8 mouse cellular contexts compared by ENCODE assay signal in the genomic region with DNA sequence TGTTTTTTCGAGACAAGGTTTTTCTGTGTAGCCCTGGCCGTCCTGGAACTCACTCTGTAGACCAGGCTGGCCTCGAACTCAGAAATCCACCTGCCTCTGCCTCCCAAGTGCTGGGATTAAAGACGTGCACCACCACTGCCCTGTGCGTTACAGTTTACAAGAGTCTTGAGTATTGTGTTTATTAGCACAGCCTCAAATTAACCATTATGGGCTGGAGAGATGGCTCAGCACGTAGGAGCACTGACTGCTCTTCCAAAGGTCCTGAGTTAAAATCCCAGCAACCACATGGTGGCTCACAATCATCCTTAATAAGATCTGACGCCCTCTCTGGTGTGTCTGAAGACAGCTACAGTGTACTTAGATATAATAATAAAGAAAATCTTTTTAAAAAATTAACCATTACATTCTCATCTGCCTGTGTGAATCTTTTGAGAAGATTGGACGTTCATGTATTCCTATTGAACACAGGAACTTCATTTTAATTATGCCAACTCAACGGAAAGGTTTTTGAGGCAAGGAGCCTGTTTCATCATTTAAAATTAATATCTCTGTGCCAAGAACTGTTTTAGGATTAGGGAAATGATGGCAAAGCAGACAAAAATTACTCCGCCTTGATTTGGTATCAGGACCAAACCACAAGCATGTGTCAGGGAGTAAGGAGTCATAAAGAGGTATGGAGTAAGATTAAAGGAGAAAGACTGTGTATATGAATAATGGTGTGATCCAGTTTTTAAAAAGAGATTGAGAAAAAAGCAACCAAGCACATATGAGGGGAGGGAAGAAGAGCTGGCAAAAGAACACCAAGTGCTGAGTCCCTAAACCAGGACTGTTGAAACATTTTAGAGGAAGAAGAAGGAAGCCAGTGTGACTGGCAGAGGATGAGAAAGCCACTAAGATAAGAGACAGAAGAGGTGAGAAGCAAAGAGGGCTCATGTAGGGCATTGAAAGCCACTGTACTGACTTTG. TPM values are rescaled to one million over a fixed set of nuclear protein-coding genes. Genes with fewer than 3 reads are reported as not detected.
DNase-seq lines count a peak whose midpoint lies in the region; ATAC-seq and TF ChIP-seq lines count a peak whose summit lies in the region.

No protein-coding gene starts in this region.

- H3K9ac ChIP-seq in kidney, postnatal 0 days (ENCODE audit: low read depth, low read length), result peak overlapping the region; percentile 68
- H3K9ac ChIP-seq in ES-E14 (ENCODE audit: insufficient read depth, low read depth, low read length, poor library complexity, severe bottlenecking), result peak overlapping the region; percentile 96; the same call in 1 of the 2 replicates
- H3K9ac ChIP-seq in forebrain, embryonic 12.5 days, result peak overlapping the region; percentile 69
- H3K9ac ChIP-seq in liver, embryonic 11.5 days (ENCODE audit: low read depth, low read length), result peak overlapping the region; percentile 87

- no peaks in the 10 kb centered on the region for H3K27me3 ChIP-seq in kidney, postnatal 0 days (ENCODE audit: insufficient read depth, low read length)
- no peaks in the 10 kb centered on the region for H3K27me3 ChIP-seq in forebrain, embryonic 12.5 days
- no peaks in the 10 kb centered on the region for H3K27me3 ChIP-seq in liver, embryonic 11.5 days (replicated peaks; ENCODE audit: control insufficient read depth, insufficient read depth, low read length)

- no peak for DNase-seq in kidney, postnatal 0 days (ENCODE audit: low spot score)
- DNase-seq in kidney, postnatal 14 days, result no peak
- no peak for DNase-seq in ES-E14 (ENCODE audit: low read depth, low spot score)
- DNase-seq in liver, embryonic 11.5 days (ENCODE audit: low spot score), result no peak
- DNase-seq in right cerebral cortex, postnatal 14 days, result no peak
- no peak for DNase-seq in right cerebral cortex, postnatal 10 days (ENCODE audit: low spot score in 2 of 2)
- DNase-seq in adrenal gland, adult 18-20 months (ENCODE audit: low spot score in 2 of 2), result no peak

- in situ Hi-C loops in ES-E14 (cut with MboI; ENCODE audit: low sequenced_read_pairs in 2 of 2, unreplicated experiment in 2 of 2), result no loop called here

- H3K4me2 ChIP-seq in kidney, postnatal 0 days (ENCODE audit: low read length), result peak overlapping the region; percentile 57
- peak overlapping the region; percentile 51 for H3K4me2 ChIP-seq in forebrain, embryonic 12.5 days
- H3K4me2 ChIP-seq in liver, embryonic 11.5 days, result peak overlapping the region; percentile 72

- 0 out of 2 replicates have a peak, but pooled peaks cover 5% of the 10 kb centered on the region for H3K4me1 ChIP-seq in kidney, postnatal 0 days (replicated peaks; ENCODE audit: insufficient read depth, low read length)
- H3K4me1 ChIP-seq in ES-E14 (ENCODE audit: control insufficient read depth in 2 of 2, insufficient read depth in 2 of 2, low read length in 2 of 2, poor library complexity in 1 of 2), result 0 out of 4 replicates have a peak, but pooled peaks cover 0 to 3% of the 10 kb centered on the region in 2 experiments
- peaks cover 18% of the 10 kb centered on the region for H3K4me1 ChIP-seq in forebrain, embryonic 12.5 days
- peaks cover 14% of the 10 kb centered on the region for H3K4me1 ChIP-seq in liver, embryonic 11.5 days (replicated peaks; ENCODE audit: control insufficient read depth, insufficient read depth, low read length)

- ATAC-seq in kidney, postnatal 0 days (replicated peaks; ENCODE audit: low FRiP score, low read depth), result no peak
- 0 out of 2 replicates have a peak, but pooled peaks have one; percentile 0 for ATAC-seq in forebrain, embryonic 12.5 days (ENCODE audit: low FRiP score)
- peak; percentile 5; the same call in 1 of the 2 replicates for ATAC-seq in liver, embryonic 11.5 days (replicated peaks; ENCODE audit: low FRiP score)

- WGBS in kidney, postnatal 0 days, result 34% methylated on average over 10 of the region's 10 CpGs
- WGBS in forebrain, embryonic 12.5 days, result 45% methylated on average over 10 of the region's 10 CpGs
- WGBS in liver, embryonic 11.5 days, result 31% methylated on average over 10 of the region's 10 CpGs

- H3K36me3 ChIP-seq in kidney, postnatal 0 days (ENCODE audit: insufficient read depth, low read length), result no peaks in the 10 kb centered on the region
- H3K36me3 ChIP-seq in ES-E14 (ENCODE audit: control insufficient read depth, insufficient read depth, low read length, poor library complexity, severe bottlenecking), result no peaks in the 10 kb centered on the region
- H3K36me3 ChIP-seq in forebrain, embryonic 12.5 days (replicated peaks), result no peaks in the 10 kb centered on the region; the same call in 1 of the 2 replicates
- no peaks in the 10 kb centered on the region; the same call in 1 of the 2 replicates for H3K36me3 ChIP-seq in liver, embryonic 11.5 days (ENCODE audit: control insufficient read depth, insufficient read depth, low read length)

- H3K9me3 ChIP-seq in kidney, postnatal 0 days (replicated peaks; ENCODE audit: low read length), result no peaks in the 10 kb centered on the region
- no peaks in the 10 kb centered on the region for H3K9me3 ChIP-seq in ES-E14 (ENCODE audit: control insufficient read depth, insufficient read depth, low read depth, low read length)
- no peaks in the 10 kb centered on the region for H3K9me3 ChIP-seq in forebrain, embryonic 12.5 days
- no peaks in the 10 kb centered on the region for H3K9me3 ChIP-seq in liver, embryonic 11.5 days (ENCODE audit: control insufficient read depth, low read length)

- peak overlapping the region; percentile 100 for H3K27ac ChIP-seq in kidney, postnatal 0 days
- H3K27ac ChIP-seq in ES-E14 (ENCODE audit: insufficient read depth, low read depth, low read length, poor library complexity, severe bottlenecking), result peak overlapping the region; percentile 92; the same call in 1 of the 2 replicates
- H3K27ac ChIP-seq in forebrain, embryonic 12.5 days, result peak overlapping the region; percentile 98
- peak overlapping the region; percentile 100 for H3K27ac ChIP-seq in liver, embryonic 11.5 days (ENCODE audit: low read depth, low read length)

- H3K4me3 ChIP-seq in kidney, postnatal 0 days (replicated peaks; ENCODE audit: low read depth, low read length), result peak overlapping the region; percentile 43
- H3K4me3 ChIP-seq in ES-E14 (ENCODE audit: insufficient read depth in 1 of 2, low read depth in 1 of 2, low read length in 2 of 2, poor library complexity in 1 of 2, severe bottlenecking in 1 of 2), result peak overlapping the region; percentile 60 to 78
- peak overlapping the region; percentile 82 for H3K4me3 ChIP-seq in forebrain, embryonic 12.5 days (replicated peaks)
- H3K4me3 ChIP-seq in liver, embryonic 11.5 days (ENCODE audit: low read depth, low read length), result peak overlapping the region; percentile 89

- 0 out of 2 replicates have a peak, but pooled peaks have one; percentile 31 for TF ChIP-seq CTCF in kidney, postnatal 0 days (IDR thresholded peaks at IDR 0.05; ENCODE audit: low read depth)

TF ChIP-seq in ES-E14, 5 proteins besides CTCF, POLR2A, EP300 and RAD21:
- TF ChIP-seq ZC3H11A (IDR thresholded peaks at IDR 0.05; ENCODE audit: borderline replicate concordance, low read depth, low read length) (no peak), CHD2 (IDR thresholded peaks at IDR 0.05; ENCODE audit: low read depth, low read length) (no peak), HCFC1 (IDR thresholded peaks at IDR 0.05; ENCODE audit: borderline replicate concordance, insufficient read depth, low read length) (no peak), ZNF384 (IDR thresholded peaks at IDR 0.05; ENCODE audit: low read depth, low read length) (no peak), MAFK (IDR thresholded peaks at IDR 0.05; ENCODE audit: insufficient read depth, low read depth, low read length) (no peak)

RNA-seq across cellular contexts. Expression of a gene that starts 1.7 kb away (rescaled TPM):
- polyA plus RNA-seq in kidney, postnatal 0 days (2015; fragmentation: Nextera tagmentation; extraction: Ambion mirVana), result 15.1 and 17.3 TPM in 2 replicates
- 14.9 and 16.2 TPM in 2 replicates for total RNA-seq in ES-E14 (2012; rRNA removed)
- polyA plus RNA-seq in forebrain, embryonic 12.5 days (2016; fragmentation: Nextera tagmentation; extraction: Ambion mirVana), result 29.1 and 31.0 TPM in 2 replicates
- polyA plus RNA-seq in liver, embryonic 11.5 days (2014; fragmentation: Nextera tagmentation; extraction: Ambion mirVana), result 18.8 and 18.9 TPM in 2 replicates
- 10 to 100 TPM; 43.0 to 46.8 TPM for total RNA-seq in adrenal gland, adult 18-20 months (2021)

RNA-seq across cellular contexts. Expression of a gene that starts 35.4 kb away (rescaled TPM):
- 30.1 and 31.2 TPM in 2 replicates for polyA plus RNA-seq in kidney, postnatal 0 days (2015; fragmentation: Nextera tagmentation; extraction: Ambion mirVana)
- 48.6 and 50.5 TPM in 2 replicates for total RNA-seq in ES-E14 (2012; rRNA removed)
- 59.1 and 69.5 TPM in 2 replicates for polyA plus RNA-seq in forebrain, embryonic 12.5 days (2016; fragmentation: Nextera tagmentation; extraction: Ambion mirVana)
- polyA plus RNA-seq in liver, embryonic 11.5 days (2014; fragmentation: Nextera tagmentation; extraction: Ambion mirVana), result 68.0 and 68.4 TPM in 2 replicates
- 10 to 100 TPM; 26.7 to 32.8 TPM for total RNA-seq in adrenal gland, adult 18-20 months (2021)

RNA-seq across cellular contexts. Expression of a gene that starts 51.0 kb away (rescaled TPM):
- 461 and 494 TPM in 2 replicates for polyA plus RNA-seq in kidney, postnatal 0 days (2015; fragmentation: Nextera tagmentation; extraction: Ambion mirVana)
- total RNA-seq in ES-E14 (2012; rRNA removed), result 198 and 224 TPM in 2 replicates
- polyA plus RNA-seq in forebrain, embryonic 12.5 days (2016; fragmentation: Nextera tagmentation; extraction: Ambion mirVana), result 328 and 348 TPM in 2 replicates
- 311 and 340 TPM in 2 replicates for polyA plus RNA-seq in liver, embryonic 11.5 days (2014; fragmentation: Nextera tagmentation; extraction: Ambion mirVana)
- total RNA-seq in adrenal gland, adult 18-20 months (2021), result 100 to 1,000 TPM; 252 to 270 TPM
